Mouse (Mus musculus) cerebellum, adult 11-12 months (tissue): ENCODE results near the gene Mpst.

Experiments
- DNase-seq: peaks from one replicate; pipeline ENCODE4 v3.0.0; 2022

Gene Mpst

GRCm38 (mm10) chr15:78406293-78406934 lies at the start of gene Mpst:
Gene Mpst, plus strand, starts transcription at chr15:78406416.
- DNase-seq: peak; percentile 89

- DNase-seq: no peak
Measured at GRCm38 (mm10) chr15:78365916-78366315, 40.3 kb upstream of the Mpst start.

GRCm38 (mm10) chr15:78366875-78367274 lies 39.3 kb upstream of the Mpst start:
- no peak for DNase-seq

GRCm38 (mm10) chr15:78367811-78368210 lies 38.4 kb upstream of the Mpst start:
- no peak for DNase-seq

- DNase-seq: no peak
Measured at GRCm38 (mm10) chr15:78368926-78369346, 37.3 kb upstream of the Mpst start.

GRCm38 (mm10) chr15:78369641-78370040 lies 36.6 kb upstream of the Mpst start:
- DNase-seq: peak; percentile 31

GRCm38 (mm10) chr15:78372796-78373195 lies 33.4 kb upstream of the Mpst start:
- no peak for DNase-seq

- DNase-seq: no peak
Measured at GRCm38 (mm10) chr15:78374204-78374603, 32.0 kb upstream of the Mpst start.

GRCm38 (mm10) chr15:78377859-78378258 lies 28.4 kb upstream of the Mpst start:
- no peak for DNase-seq

- DNase-seq: no peak
Measured at GRCm38 (mm10) chr15:78378556-78378955, 27.7 kb upstream of the Mpst start.

GRCm38 (mm10) chr15:78380208-78380607 lies 26.0 kb upstream of the Mpst start:
- no peak for DNase-seq

- no peak for DNase-seq
Measured at GRCm38 (mm10) chr15:78380741-78381140, 25.5 kb upstream of the Mpst start.

GRCm38 (mm10) chr15:78382115-78382514 lies 24.1 kb upstream of the Mpst start:
- no peak for DNase-seq

GRCm38 (mm10) chr15:78383450-78384219 lies 22.6 kb upstream of the Mpst start:
- peak; percentile 42 for DNase-seq

- no peak for DNase-seq
Measured at GRCm38 (mm10) chr15:78384220-78385116, 21.7 kb upstream of the Mpst start.

GRCm38 (mm10) chr15:78385564-78385963 lies 20.7 kb upstream of the Mpst start:
- no peak for DNase-seq

GRCm38 (mm10) chr15:78390855-78391254 lies 15.4 kb upstream of the Mpst start:
- no peak for DNase-seq

GRCm38 (mm10) chr15:78395478-78395962 lies 10.7 kb upstream of the Mpst start, which contains the start of gene Tex33:
Gene Tex33, minus strand, starts transcription at chr15:78395912.
- DNase-seq: no peak

- DNase-seq: no peak
Measured at GRCm38 (mm10) chr15:78401345-78401744, 4.9 kb upstream of the Mpst start.

- DNase-seq: peak; percentile 52
Measured at GRCm38 (mm10) chr15:78401921-78402320, 4.3 kb upstream of the Mpst start.

- DNase-seq: peak; percentile 17
Measured at GRCm38 (mm10) chr15:78402423-78402822, 3.8 kb upstream of the Mpst start.

GRCm38 (mm10) chr15:78403301-78403741 lies 2.9 kb upstream of the Mpst start:
- DNase-seq: peak; percentile 23

- peak; percentile 38 for DNase-seq
Measured at GRCm38 (mm10) chr15:78403896-78404295, 2.3 kb upstream of the Mpst start.
